Mouse (Mus musculus) midbrain, embryonic 11.5 days (tissue): ENCODE measurements around the gene Ms4a2. TPM values are rescaled to one million over a fixed set of nuclear protein-coding genes. Genes with fewer than 3 reads are reported as not detected.

ENCODE experiments used
- ATAC-seq: fragments of 200-750 bp; cut with Nextera tagmentation; 2 replicates; pipeline ENCODE4 v1.8.0; 2017; ENCODE audit warnings: moderate TSS enrichment, moderate library complexity; ENCODE audit not compliant: low FRiP score
- DNase-seq: peaks from one replicate; pipeline ENCODE4 v3.0.0; 2015; ENCODE audit warnings: low spot score; ENCODE audit errors: missing footprints
- H3K27ac ChIP-seq: fragments of 300-500 bp; sonication (generic); 2 replicates; pipeline ENCODE4 v1.5.1; 2014; ENCODE audit warnings: low read depth, low read length
- H3K27me3 ChIP-seq: fragments of 300-500 bp; sonication (generic); 2 replicates; pipeline ENCODE4 v1.6.1; 2014; ENCODE audit warnings: mild to moderate bottlenecking, low read length, moderate library complexity, mixed read lengths; ENCODE audit not compliant: control insufficient read depth, insufficient read depth
- H3K36me3 ChIP-seq: fragments of 300-500 bp; sonication (generic); 2 replicates; pipeline ENCODE4 v1.6.1; 2014; ENCODE audit warnings: mild to moderate bottlenecking, low read length, moderate library complexity, mixed read lengths; ENCODE audit not compliant: control insufficient read depth, insufficient read depth
- H3K4me1 ChIP-seq: fragments of 300-500 bp; sonication (generic); 2 replicates; pipeline ENCODE4 v1.6.1; 2014; ENCODE audit warnings: low read length; ENCODE audit not compliant: control insufficient read depth, insufficient read depth
- H3K4me2 ChIP-seq: fragments of 300-500 bp; sonication (generic); 2 replicates; pipeline ENCODE4 v1.6.1; 2014; ENCODE audit warnings: mild to moderate bottlenecking, moderate library complexity
- H3K4me3 ChIP-seq: fragments of 300-500 bp; sonication (generic); 2 replicates; pipeline ENCODE4 v1.5.1; 2014; ENCODE audit warnings: low read depth, low read length
- H3K9ac ChIP-seq: fragments of 300-500 bp; sonication (generic); 2 replicates; pipeline ENCODE4 v1.6.1; 2014; ENCODE audit warnings: low read length
- H3K9me3 ChIP-seq: fragments of 300-500 bp; sonication (generic); 2 replicates; pipeline ENCODE4 v1.6.1; 2016; ENCODE audit warnings: low read length; ENCODE audit not compliant: control insufficient read depth
- WGBS: fragments of 180-500 bp; shearing (Covaris S2); extraction: QIAGEN DNeasy Blood & Tissue Kit; methylation state at CpG from one replicate; pipeline ENCODE4 v1.1.7; 2014; 5-methylcytosine and 5-hydroxymethylcytosine counted together
- polyA plus RNA-seq: library from polyadenylated mRNA; unstranded; fragments of >200 nt; fragmentation: Nextera tagmentation; extraction: Ambion mirVana; gene quantifications from 2 replicates; pipeline ENCODE4 v1.2.1, GENCODE M21; 2014

The Ms4a2 gene
- polyA plus RNA-seq = not detected in 2 replicates

- H3K9ac ChIP-seq = no peak within 1 kb of the TSS
- no peak within 1 kb of the TSS for H3K4me2 ChIP-seq
- no peaks in the 10 kb centered on the region for H3K36me3 ChIP-seq
- no peaks in the 10 kb centered on the region for H3K27me3 ChIP-seq
- no peak for DNase-seq
- WGBS = 86% methylated on average over 2 of the region's 2 CpGs
- no peak within 1 kb of the TSS for H3K4me3 ChIP-seq
- no peaks in the 10 kb centered on the region for H3K9me3 ChIP-seq
- ATAC-seq = no peak
- no peak within 1 kb of the TSS for H3K27ac ChIP-seq
- no peaks in the 10 kb centered on the region for H3K4me1 ChIP-seq
Measured at GRCm38 (mm10) chr19:11623551-11623950, at the start of gene Ms4a2. TSS of gene Ms4a2 (minus strand) at chr19:11623719.

GRCm38 (mm10) chr19:11661562-11661961 lies 38.0 kb upstream of the Ms4a2 start:
- no peak overlapping the region for H3K9ac ChIP-seq
- no peaks in the 10 kb centered on the region for H3K4me1 ChIP-seq
- ATAC-seq (no peak), DNase-seq (no peak)
- no peak overlapping the region for H3K27ac ChIP-seq
- H3K9me3 ChIP-seq = no peaks in the 10 kb centered on the region
- no peak overlapping the region for H3K4me3 ChIP-seq
- H3K4me2 ChIP-seq = no peak overlapping the region
- no peaks in the 10 kb centered on the region for H3K27me3 ChIP-seq
- H3K36me3 ChIP-seq = no peaks in the 10 kb centered on the region

- H3K27me3 ChIP-seq = no peaks in the 10 kb centered on the region
- no peak within 1 kb of the TSS for H3K4me2 ChIP-seq
- H3K9ac ChIP-seq = no peak within 1 kb of the TSS
- no peaks in the 10 kb centered on the region for H3K9me3 ChIP-seq
- no peak within 1 kb of the TSS for H3K4me3 ChIP-seq
- no peak for ATAC-seq
- no peak within 1 kb of the TSS for H3K27ac ChIP-seq
- H3K36me3 ChIP-seq = no peaks in the 10 kb centered on the region
- DNase-seq = no peak
- no peaks in the 10 kb centered on the region for H3K4me1 ChIP-seq
- 89% methylated on average over 5 of the region's 5 CpGs for WGBS
Measured at GRCm38 (mm10) chr19:11660459-11660858, 36.9 kb upstream of the Ms4a2 start, which contains the start of gene Oosp2. TSS of gene Oosp2 (minus strand) at chr19:11660559.

GRCm38 (mm10) chr19:11659142-11659541 lies 35.6 kb upstream of the Ms4a2 start:
- Histone ChIP-seq H3K9ac (no peak overlapping the region), H3K4me2 (no peak overlapping the region), H3K4me3 (no peak overlapping the region), H3K9me3 (no peaks in the 10 kb centered on the region), H3K27ac (no peak overlapping the region), H3K36me3 (no peaks in the 10 kb centered on the region), H3K27me3 (no peaks in the 10 kb centered on the region), H3K4me1 (no peaks in the 10 kb centered on the region)
- DNase-seq = no peak
- ATAC-seq = no peak
- 79% methylated on average over 2 of the region's 2 CpGs for WGBS

- no peak overlapping the region for H3K4me2 ChIP-seq
- DNase-seq = no peak
- no peaks in the 10 kb centered on the region for H3K27me3 ChIP-seq
- 86% methylated on average over 4 of the region's 4 CpGs for WGBS
- H3K4me3 ChIP-seq = no peak overlapping the region
- no peaks in the 10 kb centered on the region for H3K4me1 ChIP-seq
- no peaks in the 10 kb centered on the region for H3K9me3 ChIP-seq
- H3K36me3 ChIP-seq = no peaks in the 10 kb centered on the region
- no peak for ATAC-seq
- H3K27ac ChIP-seq = no peak overlapping the region
- no peak overlapping the region for H3K9ac ChIP-seq
Measured at GRCm38 (mm10) chr19:11649564-11649963, 26.0 kb upstream of the Ms4a2 start.

GRCm38 (mm10) chr19:11646166-11646565 lies 22.6 kb upstream of the Ms4a2 start:
- ATAC-seq (no peak), DNase-seq (no peak)
- Histone ChIP-seq H3K36me3 (no peaks in the 10 kb centered on the region), H3K9ac (no peak overlapping the region), H3K9me3 (no peaks in the 10 kb centered on the region), H3K27ac (no peak overlapping the region), H3K27me3 (no peaks in the 10 kb centered on the region), H3K4me2 (no peak overlapping the region), H3K4me1 (no peaks in the 10 kb centered on the region), H3K4me3 (no peak overlapping the region)
- WGBS = 70% methylated on average over 3 of the region's 3 CpGs

GRCm38 (mm10) chr19:11640732-11641131 lies 17.2 kb upstream of the Ms4a2 start, which contains the start of gene Ms4a3:
TSS of gene Ms4a3 (minus strand) at chr19:11640851.
- H3K9me3 ChIP-seq = no peaks in the 10 kb centered on the region
- 77% methylated on average over 1 of the region's 1 CpGs for WGBS

GRCm38 (mm10) chr19:11639038-11639437 lies 15.5 kb upstream of the Ms4a2 start:
- no peaks in the 10 kb centered on the region for H3K27me3 ChIP-seq
- no peaks in the 10 kb centered on the region for H3K4me1 ChIP-seq
- no peak overlapping the region for H3K4me2 ChIP-seq
- no peaks in the 10 kb centered on the region for H3K9me3 ChIP-seq
- H3K4me3 ChIP-seq = no peak overlapping the region
- H3K27ac ChIP-seq = no peak overlapping the region
- H3K36me3 ChIP-seq = no peaks in the 10 kb centered on the region
- DNase-seq = no peak
- WGBS = 84% methylated on average over 4 of the region's 4 CpGs
- no peak for ATAC-seq
- H3K9ac ChIP-seq = no peak overlapping the region

More at GRCm38 (mm10) chr19:11640732-11641131, 17.2 kb upstream of the Ms4a2 start, which contains the start of gene Ms4a3:
- Histone ChIP-seq H3K4me3 (no peak within 1 kb of the TSS), H3K36me3 (no peaks in the 10 kb centered on the region), H3K4me1 (no peaks in the 10 kb centered on the region), H3K4me2 (no peak within 1 kb of the TSS), H3K27me3 (no peaks in the 10 kb centered on the region), H3K27ac (no peak within 1 kb of the TSS), H3K9ac (no peak within 1 kb of the TSS)
- no peak for ATAC-seq
- DNase-seq = no peak

GRCm38 (mm10) chr19:11635572-11635971 lies 12.1 kb upstream of the Ms4a2 start:
- no peak for ATAC-seq
- no peak overlapping the region for H3K4me3 ChIP-seq
- no peak overlapping the region for H3K9ac ChIP-seq
- H3K36me3 ChIP-seq = no peaks in the 10 kb centered on the region
- DNase-seq = no peak
- no peaks in the 10 kb centered on the region for H3K9me3 ChIP-seq
- no peak overlapping the region for H3K4me2 ChIP-seq
- no peaks in the 10 kb centered on the region for H3K27me3 ChIP-seq
- H3K4me1 ChIP-seq = no peaks in the 10 kb centered on the region
- 86% methylated on average over 5 of the region's 5 CpGs for WGBS
- H3K27ac ChIP-seq = no peak overlapping the region
